Mouse (Mus musculus) testis, postnatal 10 days (tissue): Measurements from ENCODE around the gene Arhgef40.
A peak's percentile ranks its signal among the peaks of the same experiment; 100 is the strongest.

ENCODE experiments used
- DNase-seq: peaks from one replicate; pipeline ENCODE4 v3.0.0; 2021; ENCODE audit warnings: low spot score

Arhgef40 gene

GRCm38 (mm10) chr14:52003981-52004495 lies 19.5 kb downstream of the Arhgef40 start:
- peak; percentile 62 for DNase-seq

GRCm38 (mm10) chr14:52005141-52005540 lies 20.6 kb downstream of the Arhgef40 start:
- no peak for DNase-seq

GRCm38 (mm10) chr14:52005616-52006015 lies 21.1 kb downstream of the Arhgef40 start:
- peak; percentile 73 for DNase-seq

- peak; percentile 74 for DNase-seq
These were observed 21.7 kb downstream of the Arhgef40 start for GRCm38 (mm10) chr14:52006241-52006640.

GRCm38 (mm10) chr14:52006771-52007170 lies 22.3 kb downstream of the Arhgef40 start:
- DNase-seq = peak; percentile 43

GRCm38 (mm10) chr14:52008321-52009203 lies 24.0 kb downstream of the Arhgef40 start:
- DNase-seq = peak; percentile 97

- no peak for DNase-seq
These were observed 24.8 kb downstream of the Arhgef40 start for GRCm38 (mm10) chr14:52009361-52009760.

- DNase-seq = no peak
These were observed 25.3 kb downstream of the Arhgef40 start for GRCm38 (mm10) chr14:52009841-52010240.

GRCm38 (mm10) chr14:52010446-52011111 lies 26.1 kb downstream of the Arhgef40 start:
- peak; percentile 68 for DNase-seq

- DNase-seq = no peak
These were observed 27.2 kb downstream of the Arhgef40 start for GRCm38 (mm10) chr14:52011683-52012082.

GRCm38 (mm10) chr14:52012085-52012484 lies 27.6 kb downstream of the Arhgef40 start:
- DNase-seq = no peak

GRCm38 (mm10) chr14:52012553-52012952 lies 28.0 kb downstream of the Arhgef40 start:
- no peak for DNase-seq

GRCm38 (mm10) chr14:52013021-52013610 lies 28.6 kb downstream of the Arhgef40 start:
- no peak for DNase-seq

- DNase-seq = peak; percentile 76
These were observed 29.3 kb downstream of the Arhgef40 start for GRCm38 (mm10) chr14:52013771-52014219.

- DNase-seq = no peak
These were observed 29.8 kb downstream of the Arhgef40 start for GRCm38 (mm10) chr14:52014271-52014760.

GRCm38 (mm10) chr14:52014761-52015311 lies 30.3 kb downstream of the Arhgef40 start:
- peak; percentile 67 for DNase-seq

GRCm38 (mm10) chr14:52015445-52016100 lies 31.1 kb downstream of the Arhgef40 start, which contains the start of gene Tmem253:
Gene Tmem253, plus strand, starts transcription at chr14:52015658.
- no peak for DNase-seq

GRCm38 (mm10) chr14:52016625-52017405 lies 32.3 kb downstream of the Arhgef40 start:
- DNase-seq = no peak

- DNase-seq = no peak
These were observed 33.1 kb downstream of the Arhgef40 start for GRCm38 (mm10) chr14:52017662-52018061.

- no peak for DNase-seq
These were observed 33.9 kb downstream of the Arhgef40 start for GRCm38 (mm10) chr14:52018248-52019050.
